Mouse (Mus musculus) MEL (cell line): ENCODE measurements around the gene Gm6525. TPM values are rescaled to one million over a fixed set of nuclear protein-coding genes. Genes with fewer than 3 reads are reported as not detected.

Experiments used
- DNase-seq: peaks from one replicate; pipeline ENCODE4 v3.0.0; 2011; ENCODE audit warnings: low read depth, low spot score
- H3K27ac ChIP-seq: 2 replicates; pipeline ENCODE4 v1.5.1; 2012; ENCODE audit warnings: low read depth, mild to moderate bottlenecking, control low read depth, low read length, moderate library complexity; ENCODE audit not compliant: control insufficient read depth
- H3K27me3 ChIP-seq, 2 experiments: fragments of 150-350 bp in 1 of 2; sonication (generic) in 1 of 2; 2 replicates each; pipeline ENCODE4 v1.6.1; 2012; ENCODE audit warnings: low read length in 2 of 2, mild to moderate bottlenecking in 2 of 2, improper control_type of control experiment in 1 of 2, moderate library complexity in 1 of 2; ENCODE audit not compliant: insufficient read depth in 2 of 2, control insufficient read depth in 1 of 2
- H3K36me3 ChIP-seq, 2 experiments: 2 replicates each; pipeline ENCODE4 v1.6.1; 2012 to 2014; ENCODE audit warnings: low read length in 2 of 2, improper control_type of control experiment in 1 of 2, inconsistent platforms in 1 of 2, mild to moderate bottlenecking in 1 of 2; ENCODE audit not compliant: insufficient read depth in 2 of 2, control insufficient read depth in 1 of 2
- H3K4me1 ChIP-seq, 2 experiments: fragments of 150-350 bp in 1 of 2; sonication (generic) in 1 of 2; 2 replicates each; pipeline ENCODE4 v1.6.1; 2012; ENCODE audit warnings: low read length in 2 of 2, improper control_type of control experiment in 1 of 2, mild to moderate bottlenecking in 1 of 2; ENCODE audit not compliant: insufficient read depth in 2 of 2, control insufficient read depth in 1 of 2
- H3K4me3 ChIP-seq, 2 experiments: fragments of 150-350 bp in 1 of 2; sonication (generic) in 1 of 2; 2 replicates each; pipeline ENCODE4 v1.5.1; 2012; ENCODE audit warnings: low read depth in 2 of 2, low read length in 2 of 2, mild to moderate bottlenecking in 2 of 2, moderate library complexity in 2 of 2, control low read depth in 1 of 2, improper control_type of control experiment in 1 of 2; ENCODE audit not compliant: control insufficient read depth in 1 of 2, insufficient read depth in 1 of 2
- H3K79me2 ChIP-seq: 2 replicates; pipeline ENCODE4 v1.6.1; 2012; ENCODE audit warnings: mild to moderate bottlenecking, low read length, moderate library complexity; ENCODE audit not compliant: control insufficient read depth, poor library complexity, insufficient read depth
- H3K9ac ChIP-seq: 2 replicates; pipeline ENCODE4 v1.6.1; 2012; ENCODE audit warnings: low read depth, mild to moderate bottlenecking, control low read depth, low read length, moderate library complexity; ENCODE audit not compliant: control insufficient read depth, poor library complexity, severe bottlenecking
- H3K9me3 ChIP-seq: fragments of 150-350 bp; sonication (generic); replicated peaks from 2 replicates; pipeline ENCODE4 v1.6.1; 2012; ENCODE audit warnings: mild to moderate bottlenecking, low read length, improper control_type of control experiment, moderate library complexity; ENCODE audit not compliant: insufficient read depth
- BHLHE40 ChIP-seq: IDR thresholded peaks from 2 replicates; pipeline ENCODE4 v1.6.1; 2012; ENCODE audit warnings: low read depth, mild to moderate bottlenecking, inconsistent platforms, low read length, improper control_type of control experiment, borderline replicate concordance
- CHD1 ChIP-seq: IDR thresholded peaks from 2 replicates; pipeline ENCODE4 v1.6.1; 2012; ENCODE audit warnings: low read depth, mild to moderate bottlenecking, inconsistent platforms, low read length, improper control_type of control experiment
- CHD2 ChIP-seq: IDR thresholded peaks from 2 replicates; pipeline ENCODE4 v1.6.1; 2011; ENCODE audit warnings: low read length, improper control_type of control experiment
- CTCF ChIP-seq, 3 experiments: IDR thresholded peaks in 2 of 3; conservative IDR thresholded peaks in 1 of 3; 2 replicates each; pipeline ENCODE4 v1.5.1; 2011 to 2012; ENCODE audit warnings: low read length in 3 of 3, low read depth in 2 of 3, mild to moderate bottlenecking in 2 of 3, improper control_type of control experiment in 1 of 3, inconsistent platforms in 1 of 3, mixed read lengths in 1 of 3, moderate library complexity in 1 of 3; ENCODE audit not compliant: control insufficient read depth in 1 of 3, insufficient read depth in 1 of 3, poor library complexity in 1 of 3, severe bottlenecking in 1 of 3
- E2F4 ChIP-seq: IDR thresholded peaks from 2 replicates; pipeline ENCODE4 v1.6.1; 2011; ENCODE audit warnings: low read depth, low read length, improper control_type of control experiment, borderline replicate concordance
- EP300 ChIP-seq, 2 experiments: IDR thresholded peaks; 2 replicates each; pipeline ENCODE4 v1.6.1; 2011; ENCODE audit warnings: improper control_type of control experiment in 2 of 2, low read length in 2 of 2, low read depth in 1 of 2, mild to moderate bottlenecking in 1 of 2
- ETS1 ChIP-seq: IDR thresholded peaks from 2 replicates; pipeline ENCODE4 v1.6.1; 2012; ENCODE audit warnings: low read depth, mild to moderate bottlenecking, inconsistent platforms, low read length, improper control_type of control experiment, moderate library complexity
- GABPA ChIP-seq: IDR thresholded peaks from 2 replicates; pipeline ENCODE4 v1.6.1; 2012; ENCODE audit warnings: low read depth, mild to moderate bottlenecking, inconsistent platforms, low read length, improper control_type of control experiment, moderate library complexity
- GATA1 ChIP-seq: IDR thresholded peaks from 2 replicates; pipeline ENCODE4 v1.6.1; 2011; ENCODE audit warnings: low read depth, low read length, improper control_type of control experiment
- HCFC1 ChIP-seq: IDR thresholded peaks from 2 replicates; pipeline ENCODE4 v1.6.1; 2012; ENCODE audit warnings: low read depth, mild to moderate bottlenecking, inconsistent platforms, low read length, improper control_type of control experiment, moderate library complexity
- JUND ChIP-seq: IDR thresholded peaks from 2 replicates; pipeline ENCODE4 v1.6.1; 2011; ENCODE audit warnings: low read depth, mild to moderate bottlenecking, improper control_type of control experiment, low read length
- KAT2A ChIP-seq: conservative IDR thresholded peaks from 2 replicates; pipeline ENCODE4 v1.6.1; 2012; ENCODE audit warnings: low read depth, low read length, improper control_type of control experiment, inconsistent platforms
- MAFK ChIP-seq: IDR thresholded peaks from 2 replicates; pipeline ENCODE4 v1.6.1; 2011; ENCODE audit warnings: low read depth, mild to moderate bottlenecking, low read length, improper control_type of control experiment, borderline replicate concordance
- MAX ChIP-seq: IDR thresholded peaks from 2 replicates; pipeline ENCODE4 v1.6.1; 2011; ENCODE audit warnings: low read length, improper control_type of control experiment
- MAZ ChIP-seq: IDR thresholded peaks from 2 replicates; pipeline ENCODE4 v1.6.1; 2012; ENCODE audit warnings: low read depth, mild to moderate bottlenecking, inconsistent platforms, low read length, improper control_type of control experiment
- MXI1 ChIP-seq: IDR thresholded peaks from 2 replicates; pipeline ENCODE4 v1.6.1; 2011; ENCODE audit warnings: mild to moderate bottlenecking, low read depth, low read length, improper control_type of control experiment
- MYB ChIP-seq: IDR thresholded peaks from 2 replicates; pipeline ENCODE4 v1.6.1; 2011; ENCODE audit warnings: mild to moderate bottlenecking, low read depth, low read length, improper control_type of control experiment
- MYC ChIP-seq: IDR thresholded peaks from 2 replicates; pipeline ENCODE4 v1.6.1; 2011; ENCODE audit warnings: low read depth, mild to moderate bottlenecking, low read length, improper control_type of control experiment, moderate library complexity
- NELFE ChIP-seq: IDR thresholded peaks from 2 replicates; pipeline ENCODE4 v1.6.1; 2011; ENCODE audit warnings: low read depth, low read length, improper control_type of control experiment
- NRF1 ChIP-seq: IDR thresholded peaks from 2 replicates; pipeline ENCODE4 v1.6.1; 2014; ENCODE audit warnings: low read depth, mild to moderate bottlenecking, inconsistent platforms, low read length, improper control_type of control experiment, moderate library complexity; ENCODE audit not compliant: poor library complexity, insufficient read depth, severe bottlenecking
- POLR2A ChIP-seq, 2 experiments: IDR thresholded peaks; 2 replicates each; pipeline ENCODE4 v1.6.1; 2011 to 2012; ENCODE audit warnings: low read length in 2 of 2, mild to moderate bottlenecking in 2 of 2, control low read depth in 1 of 2, improper control_type of control experiment in 1 of 2, low read depth in 1 of 2, moderate library complexity in 1 of 2; ENCODE audit not compliant: control insufficient read depth in 1 of 2, insufficient read depth in 1 of 2, poor library complexity in 1 of 2
- POLR2AphosphoS2 ChIP-seq: IDR thresholded peaks from 2 replicates; pipeline ENCODE4 v1.6.1; 2011; ENCODE audit warnings: low read length, improper control_type of control experiment
- POLR2AphosphoS5 ChIP-seq: IDR thresholded peaks from 2 replicates; pipeline ENCODE4 v1.6.1; 2012; ENCODE audit warnings: low read depth, borderline replicate concordance, mild to moderate bottlenecking, inconsistent platforms, low read length, moderate library complexity, mixed read lengths
- RAD21 ChIP-seq: IDR thresholded peaks from 2 replicates; pipeline ENCODE4 v1.6.1; 2011; ENCODE audit warnings: mild to moderate bottlenecking, low read depth, low read length, improper control_type of control experiment
- RCOR1 ChIP-seq: IDR thresholded peaks from 2 replicates; pipeline ENCODE4 v1.6.1; 2012; ENCODE audit warnings: low read depth, mild to moderate bottlenecking, inconsistent platforms, low read length, improper control_type of control experiment
- SIN3A ChIP-seq: IDR thresholded peaks from 2 replicates; pipeline ENCODE4 v1.6.1; 2012; ENCODE audit warnings: low read length, improper control_type of control experiment, inconsistent platforms
- SMC3 ChIP-seq: IDR thresholded peaks from 2 replicates; pipeline ENCODE4 v1.6.1; 2011; ENCODE audit warnings: low read depth, low read length, improper control_type of control experiment
- TAL1 ChIP-seq: IDR thresholded peaks from 2 replicates; pipeline ENCODE4 v1.6.1; 2012; ENCODE audit warnings: mild to moderate bottlenecking, inconsistent platforms, low read length, moderate library complexity, mixed read lengths
- TBP ChIP-seq: IDR thresholded peaks from 2 replicates; pipeline ENCODE4 v1.8.0; 2011; ENCODE audit warnings: low read depth, low read length, improper control_type of control experiment
- TCF12 ChIP-seq: IDR thresholded peaks from 2 replicates; pipeline ENCODE4 v1.6.1; 2014; ENCODE audit warnings: low read depth, mild to moderate bottlenecking, inconsistent platforms, low read length, improper control_type of control experiment, moderate library complexity
- UBTF ChIP-seq: IDR thresholded peaks from 2 replicates; pipeline ENCODE4 v1.6.1; 2012; ENCODE audit warnings: low read depth, mild to moderate bottlenecking, inconsistent platforms, low read length, improper control_type of control experiment, moderate library complexity, borderline replicate concordance; ENCODE audit not compliant: insufficient read depth
- USF1 ChIP-seq: IDR thresholded peaks from 2 replicates; pipeline ENCODE4 v1.6.1; 2014; ENCODE audit warnings: low read depth, mild to moderate bottlenecking, inconsistent platforms, low read length, improper control_type of control experiment, moderate library complexity
- USF2 ChIP-seq, 2 experiments: IDR thresholded peaks; 2 replicates each; pipeline ENCODE4 v1.6.1; 2011 to 2012; ENCODE audit warnings: improper control_type of control experiment in 2 of 2, low read length in 2 of 2, borderline replicate concordance in 1 of 2, inconsistent platforms in 1 of 2, low read depth in 1 of 2, mild to moderate bottlenecking in 1 of 2; ENCODE audit not compliant: insufficient read depth in 1 of 2
- ZC3H11A ChIP-seq: IDR thresholded peaks from 2 replicates; pipeline ENCODE4 v1.6.1; 2012; ENCODE audit warnings: low read depth, mild to moderate bottlenecking, inconsistent platforms, low read length, improper control_type of control experiment
- ZKSCAN1 ChIP-seq: IDR thresholded peaks from 2 replicates; pipeline ENCODE4 v1.6.1; 2012; ENCODE audit warnings: low read depth, mild to moderate bottlenecking, inconsistent platforms, low read length, improper control_type of control experiment, moderate library complexity
- ZMIZ1 ChIP-seq: IDR thresholded peaks from 2 replicates; pipeline ENCODE4 v1.6.1; 2012; ENCODE audit warnings: low read depth, mild to moderate bottlenecking, inconsistent platforms, low read length, improper control_type of control experiment, moderate library complexity
- ZNF384 ChIP-seq: IDR thresholded peaks from 2 replicates; pipeline ENCODE4 v1.6.1; 2012; ENCODE audit warnings: low read depth, mild to moderate bottlenecking, inconsistent platforms, low read length, improper control_type of control experiment
- polyA plus RNA-seq, 2 experiments: library from polyadenylated mRNA; stranded (reverse) in 1 of 2; unstranded in 1 of 2; fragments of >175 nt in 1 of 2; fragments of >200 nt in 1 of 2; gene quantifications; 2 replicates each; pipeline versions ENCODE4 v1.2.1 to v1.2.4; 2012; ENCODE audit warnings: low replicate concordance in 2 of 2, low read depth in 1 of 2; ENCODE audit not compliant: insufficient read length in 2 of 2, insufficient read depth in 1 of 2, missing spikeins in 1 of 2
- total RNA-seq: library from RNA; depleted of rRNA; stranded (reverse); fragments of 300-350 nt; gene quantifications from 2 replicates; pipeline ENCODE4 v1.2.3, GENCODE M21; 2012

The Gm6525 gene
- total and polyA plus RNA-seq, 3 experiments: 0.35 to 0.85 TPM; not detected in 1

DNA sequence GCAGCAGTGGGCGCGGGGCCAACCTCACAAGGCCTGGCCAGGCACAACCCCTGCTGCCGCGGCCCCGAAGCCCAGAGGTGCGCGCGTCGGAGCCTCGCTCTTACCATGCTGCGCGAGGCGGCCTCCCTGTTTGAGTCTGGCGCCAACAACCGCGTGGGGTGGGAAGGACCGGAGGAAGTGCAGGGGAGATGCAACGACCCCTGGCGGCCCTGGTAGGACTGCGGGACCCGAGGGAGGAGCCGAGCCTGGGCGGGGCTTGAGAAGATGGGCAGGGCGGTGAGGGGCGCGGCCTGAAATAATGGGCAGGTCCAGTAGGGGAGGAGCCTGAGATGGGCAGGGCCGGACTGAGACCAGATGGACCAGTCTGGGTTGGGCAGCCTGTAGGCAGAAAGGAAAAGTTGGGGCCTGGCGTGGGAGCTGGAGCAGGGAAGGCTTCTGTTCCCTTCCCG is 18.3 kb upstream of the Gm6525 start, which contains the start of gene Mnd1:
Gene Mnd1, minus strand, starts transcription at position 229 of the 449 bp plus-strand sequence.
- peak; percentile 96 for DNase-seq
- no peaks in the 10 kb centered on the region for H3K9me3 ChIP-seq
- H3K27ac ChIP-seq: peak within 1 kb of the TSS; percentile 88
- H3K36me3 ChIP-seq: peaks cover 0 to 4% of the 10 kb centered on the region in 2 experiments; a peak in 2 of 4 replicates
- no peaks in the 10 kb centered on the region for H3K27me3 ChIP-seq
- H3K79me2 ChIP-seq: peaks cover 3% of the 10 kb centered on the region; the same call in 1 of the 2 replicates
- peak within 1 kb of the TSS; percentile 76 for H3K4me3 ChIP-seq
- H3K9ac ChIP-seq: peak within 1 kb of the TSS; percentile 97
- H3K4me1 ChIP-seq: no peaks in the 10 kb centered on the region; a peak in 1 of 4 replicates
- peak; percentile 69 to 72 for TF ChIP-seq POLR2A (IDR thresholded peaks at IDR 0.05; ENCODE audit: control insufficient read depth in 1 of 2, insufficient read depth in 1 of 2, low read depth in 1 of 2, low read length in 2 of 2, poor library complexity in 1 of 2)
- peak; percentile 41 for TF ChIP-seq RAD21
- TF ChIP-seq ZC3H11A: peak; percentile 9; the same call in 1 of the 2 replicates
- TF ChIP-seq MAX: peak; percentile 87
- TF ChIP-seq ETS1: no peak; the same call in 1 of the 2 replicates
- no peak for TF ChIP-seq CHD1
- no peak for TF ChIP-seq E2F4
- no peak for TF ChIP-seq CHD2
- no peak for TF ChIP-seq JUND
- no peak for TF ChIP-seq ZMIZ1
- peak; percentile 52; the same call in 1 of the 2 replicates for TF ChIP-seq MAZ
- TF ChIP-seq ZKSCAN1: no peak
- no peak for TF ChIP-seq BHLHE40
- no peak for TF ChIP-seq EP300 (IDR thresholded peaks at IDR 0.05; ENCODE audit: low read depth in 1 of 2, low read length in 2 of 2)
- TF ChIP-seq MYC: peak; percentile 70; the same call in 1 of the 2 replicates
- TF ChIP-seq MXI1: peak; percentile 91
- no peak; the same call in 1 of the 2 replicates for TF ChIP-seq POLR2AphosphoS2
- no peak for TF ChIP-seq RCOR1
- no peak for TF ChIP-seq GABPA
- TF ChIP-seq SIN3A: peak; percentile 67; the same call in 1 of the 2 replicates
- TF ChIP-seq CTCF (IDR thresholded peaks at IDR 0.05 in 2 of 3, conservative IDR thresholded peaks at IDR 0.05 in 1 of 3; ENCODE audit: control insufficient read depth in 1 of 3, insufficient read depth in 1 of 3, low read depth in 2 of 3, low read length in 3 of 3, poor library complexity in 1 of 3, severe bottlenecking in 1 of 3): peak in 2 of 3 experiments; percentile 81 to 86; a peak in 5 of 6 replicates
- TF ChIP-seq MAFK: no peak
- peak; percentile 67 for TF ChIP-seq SMC3
- TF ChIP-seq KAT2A: no peak
- no peak for TF ChIP-seq TBP
- TF ChIP-seq HCFC1: peak; percentile 60; the same call in 1 of the 2 replicates
- no peak for TF ChIP-seq TAL1
- TF ChIP-seq MYB: no peak
- no peak for TF ChIP-seq GATA1
- TF ChIP-seq NRF1: no peak; the same call in 1 of the 2 replicates
- TF ChIP-seq UBTF: no peak
- TF ChIP-seq NELFE: peak; percentile 71
- no peak for TF ChIP-seq POLR2AphosphoS5
- no peak for TF ChIP-seq USF2 (IDR thresholded peaks at IDR 0.05; ENCODE audit: borderline replicate concordance in 1 of 2, insufficient read depth in 1 of 2, low read depth in 1 of 2, low read length in 2 of 2)
- TF ChIP-seq TCF12: peak; percentile 39; the same call in 1 of the 2 replicates
- TF ChIP-seq USF1: no peak
- TF ChIP-seq ZNF384: no peak
